Mouse (Mus musculus): ENCODE data around the gene Gtse1.
A peak's percentile ranks its signal among the peaks of the same experiment; 100 is the strongest.
"Not testable (repeated sequence)": the region's sequence is repeated elsewhere in the genome, so short reads cannot be mapped to it uniquely, and the experiment has no call there.

Gtse1 gene

DNA sequence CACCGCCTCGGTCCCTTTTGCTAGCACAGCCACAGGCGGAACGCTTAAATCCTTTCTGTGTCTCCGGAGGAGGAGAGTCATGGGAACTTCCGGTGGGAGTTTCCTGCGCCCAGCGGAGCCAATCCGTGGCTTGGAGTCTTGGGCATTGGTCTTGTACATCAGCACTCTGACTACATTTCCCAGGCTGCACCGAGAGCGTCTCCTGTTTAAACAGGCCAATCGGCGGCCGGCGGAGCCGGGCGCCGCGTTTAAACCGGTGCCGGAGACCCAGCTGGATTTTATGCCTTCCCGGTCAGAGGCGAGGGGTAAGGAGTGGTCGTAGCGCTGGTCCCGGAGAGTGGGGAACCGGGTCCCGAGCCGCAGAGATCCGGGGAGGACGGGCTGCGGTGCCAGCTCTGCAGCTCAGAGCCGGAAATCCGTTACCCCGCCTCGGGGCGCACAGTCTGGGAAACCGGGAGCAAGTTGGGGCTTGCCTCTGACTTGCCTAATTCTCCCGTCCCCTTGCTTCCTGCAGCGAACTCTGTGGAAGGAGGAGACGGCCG, at the start of gene Gtse1:
Gtse1 (plus strand) TSS at position 256 of the 542 bp plus-strand sequence.
- peak; percentile 86 for DNase-seq

DNA sequence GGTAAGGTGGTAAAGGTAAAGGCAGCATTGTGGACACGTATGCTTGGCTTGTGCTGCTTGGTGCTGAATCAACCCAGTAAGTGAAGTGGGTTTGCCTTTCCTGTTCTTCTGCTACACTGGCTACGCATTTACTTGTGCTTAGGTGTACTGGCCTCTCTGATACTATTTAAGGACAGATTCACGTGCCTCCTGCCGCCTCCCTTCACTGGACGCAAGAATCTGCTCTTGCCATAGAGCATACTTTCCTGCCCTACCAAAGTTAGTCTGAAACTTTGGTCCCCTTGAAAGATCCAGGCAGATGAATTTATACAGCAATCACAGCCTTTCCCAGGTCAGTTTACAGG, 49.1 kb upstream of the Gtse1 start:
- no peak for DNase-seq

DNA sequence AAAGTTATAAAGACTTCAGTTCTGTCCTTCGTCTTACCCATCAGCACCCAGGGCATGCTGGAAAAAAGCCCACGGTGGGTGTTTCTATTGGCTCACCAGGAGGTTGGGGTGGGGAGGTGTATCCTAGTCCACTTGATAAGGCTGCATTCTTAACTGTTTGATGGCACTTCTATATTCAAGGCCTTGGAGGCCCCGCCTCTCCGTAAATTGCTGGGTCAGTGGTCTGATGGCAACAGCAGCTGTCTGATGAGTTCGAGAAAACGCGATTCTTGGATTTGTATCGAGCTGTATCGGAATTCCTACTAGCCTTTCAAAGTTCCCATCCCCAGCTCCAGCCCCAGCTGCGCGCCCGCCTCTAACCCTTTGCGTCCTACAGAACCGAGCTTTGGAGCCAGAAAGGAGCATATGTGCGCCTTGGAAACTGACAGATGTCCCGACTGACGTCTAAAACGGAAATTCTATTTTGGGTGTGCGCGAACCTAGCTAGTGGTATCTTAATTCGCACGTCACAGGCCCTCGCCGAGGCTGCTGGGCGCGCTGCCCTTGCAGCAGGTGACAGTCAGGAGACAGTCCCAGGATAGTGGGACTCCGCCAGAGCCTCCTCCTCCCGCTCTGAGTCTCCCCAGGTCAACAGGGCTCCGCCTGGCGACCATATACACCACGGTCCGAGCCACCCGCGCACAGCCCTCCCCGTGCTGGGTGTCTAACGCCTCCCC, 48.6 kb upstream of the Gtse1 start:
- peak; percentile 61 for DNase-seq

DNA sequence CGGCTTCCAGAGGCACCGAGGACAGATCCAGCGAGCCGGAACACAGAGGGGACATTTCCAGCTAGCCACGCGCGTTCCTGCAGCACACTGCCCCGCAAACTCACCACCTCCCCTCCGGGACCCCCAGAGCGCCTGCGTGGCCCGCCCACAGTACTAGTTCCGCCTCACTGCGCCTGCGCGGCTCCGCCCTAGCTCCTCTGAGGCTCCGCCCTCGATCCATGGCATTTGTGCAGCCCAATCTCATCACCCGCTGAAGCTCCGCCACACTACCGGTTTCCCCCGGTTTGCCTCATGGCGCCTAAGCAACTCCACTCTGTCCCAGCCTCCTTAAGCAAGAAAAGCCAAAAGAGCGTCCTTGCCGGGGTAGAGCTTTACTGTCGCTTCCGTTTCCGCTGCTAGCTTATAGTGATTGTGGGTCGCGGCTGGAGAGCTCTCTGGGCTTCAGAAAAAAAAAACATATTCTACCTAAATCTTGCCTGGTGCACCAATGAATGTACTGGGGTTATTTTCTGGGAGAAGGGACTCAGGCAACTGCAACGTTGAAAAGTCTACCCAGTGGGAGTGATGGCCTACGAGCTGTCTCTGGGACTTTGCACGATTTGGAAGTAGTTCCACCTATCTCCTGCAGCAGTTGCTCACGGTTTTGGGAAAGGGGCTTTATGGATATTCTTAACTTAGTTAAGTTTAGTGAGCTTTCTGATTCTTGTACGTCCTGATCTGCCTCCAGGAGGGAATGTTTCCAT, 47.8 kb upstream of the Gtse1 start, which contains the start of gene Cdpf1:
Cdpf1 (minus strand) TSS at position 163 of the 743 bp plus-strand sequence.
- peak; percentile 100 for DNase-seq

DNA sequence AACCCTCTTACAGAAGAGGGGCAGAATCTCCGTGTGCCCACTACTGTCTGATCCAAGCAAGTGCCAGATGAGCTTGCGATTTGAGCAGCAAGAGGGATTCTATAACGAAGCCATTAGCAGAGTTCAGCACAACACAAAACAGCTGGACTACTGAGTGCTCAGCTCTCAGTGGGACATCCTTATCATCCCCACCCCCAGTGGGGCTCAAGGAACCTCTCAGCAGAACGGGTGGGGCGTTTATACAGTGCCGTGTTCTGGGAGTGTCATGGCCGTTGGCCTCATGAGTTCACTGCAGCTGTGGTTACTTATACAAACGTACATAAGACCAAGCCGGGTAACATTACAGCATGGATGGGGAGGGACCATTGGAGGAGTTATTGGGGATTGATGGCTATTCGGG, 46.1 kb upstream of the Gtse1 start:
- DNase-seq = no peak

DNA sequence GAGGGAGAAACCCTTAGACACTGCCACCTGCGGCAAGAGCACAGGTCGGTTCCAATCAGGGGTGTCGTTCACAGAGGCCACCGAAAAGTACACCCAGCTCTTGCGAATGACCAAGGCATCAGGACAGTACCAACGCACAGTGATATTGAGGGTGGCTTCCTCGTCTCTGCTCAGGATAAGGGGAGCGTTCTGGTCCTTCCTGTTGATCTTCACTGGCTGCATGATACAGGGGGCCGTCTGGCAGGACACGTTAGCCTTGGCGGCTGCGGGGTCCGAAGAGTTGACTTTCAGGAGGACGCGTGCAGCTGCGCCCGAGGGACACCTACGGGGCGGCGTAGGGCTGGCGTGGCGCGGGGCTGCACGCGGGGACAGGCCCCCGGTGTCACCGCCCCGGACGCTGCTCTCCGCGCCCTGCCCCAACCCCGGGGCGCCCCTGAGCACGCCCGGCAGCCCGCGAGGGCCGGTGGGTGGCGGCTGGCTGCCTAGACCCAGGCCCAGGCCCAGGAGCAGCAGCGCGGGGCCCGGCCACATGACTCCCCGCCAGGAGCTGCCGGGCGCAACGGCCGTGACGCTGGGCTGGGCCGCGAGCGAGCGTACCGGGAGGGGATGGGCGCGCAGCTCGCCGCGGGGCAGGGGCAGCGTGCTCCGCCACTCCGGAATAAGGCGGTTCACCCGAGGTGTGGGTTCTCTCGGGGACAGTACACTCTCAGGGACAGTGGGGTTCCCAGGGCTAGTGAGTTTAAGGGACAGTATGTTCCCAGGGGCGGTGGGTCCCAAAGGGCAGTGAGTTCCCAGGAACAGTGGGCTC, 38.1 kb upstream of the Gtse1 start, which contains the start of gene Pkdrej:
Pkdrej (minus strand) TSS at position 532 of the 808 bp plus-strand sequence.
- DNase-seq = peak; percentile 53

DNA sequence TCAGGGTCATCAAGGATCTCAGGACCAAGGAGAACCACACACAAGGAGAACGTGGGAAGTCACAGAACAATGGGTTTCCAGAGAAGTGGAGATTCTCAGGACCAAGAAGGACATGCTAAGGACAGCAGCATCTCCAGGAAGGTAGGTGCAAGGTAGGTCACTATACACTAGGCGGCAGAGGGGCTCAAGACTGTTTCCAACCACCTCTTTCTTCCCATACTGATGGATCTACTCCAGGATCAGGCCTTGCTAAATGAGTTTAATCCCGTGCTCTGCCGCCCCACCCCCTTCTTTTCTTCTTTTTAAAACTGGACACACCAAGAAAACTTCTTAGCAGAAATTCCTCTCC, 37.6 kb upstream of the Gtse1 start:
- DNase-seq = no peak

DNA sequence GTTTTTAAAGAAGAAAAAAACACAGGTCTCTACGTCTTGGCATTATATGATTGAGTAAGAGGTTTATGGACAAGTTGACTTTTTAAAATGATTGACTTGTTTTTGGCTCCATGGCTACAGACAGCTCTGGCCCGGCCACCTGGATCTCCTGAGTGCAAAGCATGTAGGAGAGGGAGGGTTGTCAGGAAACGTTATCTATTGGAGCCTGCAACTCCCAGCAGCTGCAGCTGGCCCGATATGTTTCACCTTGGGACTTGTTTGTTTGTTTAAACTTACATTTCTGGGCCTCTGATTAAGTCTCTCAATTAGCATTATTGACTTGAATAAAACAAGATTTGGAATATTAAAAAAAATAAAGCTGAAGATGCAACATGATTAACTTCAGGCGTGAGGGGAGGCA, 32.9 kb upstream of the Gtse1 start:
- DNase-seq = no peak

DNA sequence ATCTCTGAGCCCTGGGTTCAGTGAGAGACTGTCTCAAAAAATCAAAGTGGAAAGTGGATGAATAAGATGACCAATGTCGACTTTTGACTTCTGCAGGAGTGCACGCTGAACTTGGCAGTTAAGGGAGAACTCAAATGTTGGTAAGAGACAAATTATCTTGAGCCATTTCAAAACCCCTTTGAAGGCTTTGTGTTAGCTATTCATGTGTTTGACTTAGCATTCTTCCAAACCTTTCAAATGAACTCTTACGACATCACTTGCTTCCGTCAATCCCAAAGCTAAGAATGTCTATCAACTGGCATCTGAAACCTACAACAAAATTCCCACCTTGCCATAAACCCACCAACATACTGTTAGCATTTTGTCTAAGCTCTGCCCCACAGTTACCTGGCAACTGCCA, 31.5 kb upstream of the Gtse1 start:
- DNase-seq = no peak

DNA sequence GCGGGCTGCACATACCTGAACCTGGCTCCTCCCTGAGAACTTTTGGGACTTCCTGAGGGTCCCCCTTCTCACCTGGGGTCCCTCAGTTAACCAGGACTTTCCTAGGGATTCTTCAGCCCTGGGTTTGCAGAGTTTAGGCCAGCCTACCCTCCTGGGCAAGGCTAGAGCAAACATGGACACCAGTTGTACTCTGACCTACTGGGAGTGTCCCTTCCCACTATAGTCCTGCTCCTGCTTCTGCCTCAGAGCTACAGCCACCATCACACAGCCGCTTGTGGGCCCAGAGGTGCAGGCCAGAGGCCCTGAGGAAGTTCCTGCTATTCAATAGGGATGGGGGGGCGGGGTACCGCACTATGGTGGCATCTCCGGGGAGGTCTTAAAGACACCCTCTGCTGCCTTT, 30.1 kb upstream of the Gtse1 start:
- no peak for DNase-seq

DNA sequence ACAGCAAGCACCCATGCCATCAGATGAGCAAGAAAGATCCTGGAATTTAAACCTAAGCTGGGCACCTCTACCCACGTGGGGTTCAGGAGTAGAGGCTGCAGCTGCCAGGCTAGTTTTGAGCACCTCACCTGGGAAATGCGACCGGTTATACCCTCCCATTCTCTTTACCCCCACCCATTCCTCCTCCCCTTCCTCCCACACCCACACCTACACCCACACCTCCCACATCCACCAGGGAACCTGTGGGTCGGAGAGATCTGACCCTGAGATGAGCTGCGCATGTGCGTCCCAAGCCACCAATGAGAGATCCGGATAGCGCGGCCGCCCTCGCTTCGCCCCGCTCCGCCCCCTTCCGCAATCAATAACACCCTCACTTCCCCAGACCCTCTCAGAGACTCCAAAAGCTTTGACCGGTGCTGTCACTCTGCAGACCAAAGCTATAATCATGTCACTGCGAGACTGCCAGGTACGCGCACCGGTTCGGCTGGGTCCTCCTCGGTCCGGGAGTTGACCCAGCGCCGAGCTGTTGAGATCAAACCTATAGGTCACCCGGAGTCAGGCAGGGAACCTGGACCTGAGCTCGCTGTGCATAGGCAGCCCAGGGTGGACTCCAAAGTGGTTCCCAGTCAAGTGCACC, 27.5 kb upstream of the Gtse1 start, which contains the start of gene Ttc38:
Ttc38 (plus strand) TSS at position 353 of the 637 bp plus-strand sequence.
- peak; percentile 72 for DNase-seq

DNA sequence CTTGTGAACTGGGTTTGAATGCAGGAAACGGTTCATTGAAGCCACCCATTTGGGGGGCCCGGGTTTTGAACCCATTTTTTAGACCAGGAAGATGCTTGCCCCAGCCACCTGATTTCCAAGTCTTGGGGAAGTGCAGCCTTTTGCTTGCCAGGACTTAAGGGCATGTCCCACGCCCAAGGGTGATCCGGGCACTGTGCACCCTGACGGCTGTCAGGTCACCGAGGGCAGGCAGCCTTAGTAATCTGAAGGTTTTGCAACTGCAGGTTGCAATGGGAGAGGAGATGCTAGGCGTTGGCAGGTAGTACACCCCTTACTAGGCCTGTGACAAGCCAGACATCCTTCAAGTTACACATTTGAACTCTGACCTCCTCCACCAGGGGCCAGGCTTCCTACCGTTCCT, 26.9 kb upstream of the Gtse1 start:
- no peak for DNase-seq

DNA sequence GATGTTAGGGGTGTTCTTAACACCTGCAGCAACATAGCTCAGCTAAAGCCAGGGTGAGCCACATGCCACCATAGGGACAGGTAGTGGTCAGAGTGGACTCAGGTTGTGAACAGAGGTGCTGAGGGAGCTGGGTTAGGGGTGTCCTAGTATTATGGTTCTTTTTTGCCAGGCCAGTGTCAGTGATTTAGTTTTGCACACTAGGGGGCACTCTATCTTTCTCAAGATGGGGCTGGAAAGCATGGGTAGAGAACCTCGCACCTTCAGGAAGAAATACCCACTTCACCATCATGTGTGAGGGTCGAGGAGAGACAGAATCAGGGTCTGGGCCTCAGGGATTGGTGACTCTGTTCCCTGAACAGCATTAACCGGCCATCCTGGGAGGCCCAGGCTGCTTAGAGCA, 24.2 kb upstream of the Gtse1 start:
- DNase-seq = no peak

DNA sequence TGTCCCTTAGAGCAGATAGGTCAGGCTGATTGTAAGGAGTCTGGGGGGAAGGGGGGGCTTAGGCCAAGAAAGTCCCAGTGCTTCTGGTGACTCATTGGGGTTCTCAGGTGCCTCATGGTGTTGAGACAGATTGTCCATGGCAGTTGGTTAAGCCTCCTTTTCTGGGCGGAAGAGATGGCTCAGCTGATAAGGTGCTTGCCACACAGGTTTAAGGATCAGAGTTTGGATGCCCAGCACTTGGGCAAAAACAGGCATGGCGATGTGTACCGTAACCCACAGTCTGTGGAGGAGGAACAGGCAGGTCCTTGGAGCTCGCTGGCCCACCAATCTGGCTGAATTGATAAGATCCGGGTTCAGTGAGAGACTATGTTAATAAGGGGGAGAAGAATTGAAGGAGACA, 22.7 kb upstream of the Gtse1 start:
- no peak for DNase-seq

DNA sequence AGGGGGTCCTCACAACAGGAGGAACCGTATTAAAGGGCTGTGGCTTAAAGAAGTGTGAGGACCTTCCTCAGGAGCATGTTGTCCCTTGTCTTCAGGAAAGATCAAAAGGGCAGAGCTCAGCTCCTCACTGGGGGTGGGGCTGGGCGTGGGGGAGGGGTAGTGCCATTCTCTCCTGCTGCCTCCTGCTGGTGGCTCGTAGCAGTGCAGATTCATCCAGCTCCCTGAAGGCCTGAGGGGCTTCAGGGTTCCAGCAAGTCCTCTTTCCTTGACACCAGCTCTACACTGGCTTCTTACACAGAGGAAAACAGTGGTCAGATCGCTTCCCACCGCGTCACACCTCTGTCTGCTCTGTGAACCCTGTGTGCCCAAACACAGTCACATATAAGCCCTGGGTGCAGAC, 18.6 kb upstream of the Gtse1 start:
- peak; percentile 50 for DNase-seq

DNA sequence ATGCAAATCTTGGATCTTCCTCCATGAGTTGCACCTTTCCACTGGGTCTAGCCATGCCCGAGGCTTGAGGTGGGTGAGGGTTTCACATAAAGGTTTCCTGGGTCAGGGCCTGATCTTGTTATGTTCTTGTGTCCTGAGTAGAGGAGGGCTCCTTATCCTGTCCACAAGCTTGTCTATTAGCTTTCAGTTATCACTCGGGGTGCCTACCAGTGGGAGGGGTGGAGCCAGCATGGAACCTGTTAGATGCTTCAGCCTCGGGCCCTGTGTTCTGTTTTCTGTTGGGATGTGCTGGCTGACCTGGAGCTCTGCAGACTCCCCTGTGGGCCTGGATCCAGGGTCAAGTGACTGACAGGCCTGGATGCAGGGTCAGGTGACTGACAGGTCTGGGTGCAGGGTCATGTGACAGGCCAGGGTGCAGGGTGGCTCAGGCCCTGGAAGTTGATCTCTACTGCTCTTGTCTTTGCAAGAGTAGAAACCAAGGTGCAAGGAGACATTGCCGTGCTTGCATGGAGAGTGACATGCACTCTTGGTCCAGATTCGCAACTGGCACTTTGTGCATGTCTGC, 17.7 kb upstream of the Gtse1 start:
- no peak for DNase-seq

DNA sequence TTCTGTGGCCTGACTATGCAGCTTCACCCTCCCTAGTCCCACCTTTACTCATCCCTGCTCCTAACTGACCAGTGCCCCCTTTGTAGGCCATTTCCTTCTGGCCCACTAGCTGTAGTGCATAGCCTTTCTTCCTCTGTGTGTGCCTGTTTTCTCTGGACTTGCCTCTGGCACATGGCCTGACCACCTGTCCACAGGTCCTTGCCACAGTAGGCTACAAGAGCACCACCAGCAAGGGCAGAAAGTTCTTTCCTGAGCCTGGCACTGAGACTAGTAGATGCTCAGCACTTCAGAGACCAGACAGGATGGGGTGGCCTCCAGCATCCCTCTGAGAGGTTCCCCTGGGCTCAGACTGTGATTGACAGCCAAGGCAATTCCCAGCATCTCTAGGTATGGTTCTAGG, 14.5 kb upstream of the Gtse1 start:
- no peak for DNase-seq

DNA sequence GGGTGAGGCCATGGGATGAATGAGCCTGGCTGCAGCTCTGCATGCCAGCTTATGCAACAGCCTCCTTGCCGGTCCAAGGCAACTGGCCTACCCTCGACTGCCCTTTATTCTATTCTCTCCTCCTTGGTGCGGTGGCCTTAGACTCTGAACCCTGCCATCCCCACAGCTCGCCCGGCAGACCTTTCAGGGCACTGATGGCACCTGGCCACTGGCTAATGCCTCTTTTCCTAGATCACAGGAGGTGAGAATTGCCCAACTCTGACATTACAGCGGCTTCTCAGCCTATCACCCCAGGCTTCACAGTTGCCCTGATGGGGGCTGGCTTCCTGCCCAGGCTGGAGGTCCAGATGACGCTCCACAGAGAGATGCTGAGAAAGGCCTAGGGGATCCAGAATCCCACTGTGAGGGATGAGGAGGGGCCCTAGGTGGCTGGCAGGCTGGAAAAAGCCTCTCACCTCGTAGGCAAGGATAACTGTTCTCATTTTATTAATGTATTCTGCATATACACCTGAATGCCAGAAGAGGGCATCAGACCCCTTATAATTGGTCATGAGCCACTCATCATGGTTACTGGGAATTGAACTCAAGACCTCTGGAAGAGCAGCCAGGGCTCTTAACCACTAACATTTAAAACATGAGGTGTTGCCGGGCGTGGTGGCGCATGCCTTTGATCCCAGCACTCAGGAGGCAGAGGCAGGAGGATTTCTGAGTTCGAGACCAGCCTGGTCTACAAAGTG, 7.7 kb upstream of the Gtse1 start:
- DNase-seq = no peak

DNA sequence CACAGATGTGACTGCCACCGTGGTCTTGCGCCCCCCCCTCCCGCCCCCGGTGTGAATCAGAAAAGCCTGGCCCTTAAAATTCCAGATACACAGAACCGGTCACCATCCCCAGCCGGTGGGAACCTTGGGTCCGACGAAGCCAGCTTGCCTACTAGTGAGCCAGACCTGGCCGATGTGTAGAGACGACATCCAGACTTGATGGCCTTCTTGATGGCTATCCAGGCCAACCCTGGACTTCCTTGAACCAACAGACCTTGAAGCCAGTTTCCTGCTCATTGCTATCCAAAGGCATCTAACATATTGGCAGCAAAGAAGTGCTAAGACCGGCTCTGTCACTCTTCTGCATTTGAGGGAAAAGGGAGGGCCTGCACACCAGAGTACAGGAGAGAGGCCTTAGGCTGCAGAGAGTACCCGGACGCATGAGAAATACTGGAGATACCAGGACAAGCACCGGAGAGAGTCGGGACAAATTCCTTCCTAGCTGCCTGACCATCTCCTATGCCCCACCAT, 510 bp upstream of the Gtse1 start:
- DNase-seq = no peak

DNA sequence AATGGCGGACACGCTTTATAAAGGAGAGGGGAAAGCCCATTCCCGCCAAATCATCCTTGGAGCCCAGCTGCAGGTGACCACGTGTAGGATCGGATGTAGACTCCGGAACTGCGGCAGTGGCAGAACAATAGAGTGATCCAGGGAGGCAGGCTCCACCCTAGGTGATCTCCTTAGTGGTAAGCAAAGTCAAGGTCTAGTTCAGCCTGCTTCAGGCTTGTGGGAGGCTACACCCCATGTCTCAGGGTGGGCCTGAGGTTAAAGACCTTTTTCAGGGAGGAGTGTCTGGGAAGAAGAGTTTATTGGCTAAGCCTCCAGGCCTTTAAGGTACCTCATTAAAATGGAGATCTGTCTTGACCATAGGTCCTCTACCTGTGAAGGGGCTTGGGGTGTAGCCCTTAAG, 6.4 kb downstream of the Gtse1 start:
- not testable (repeated sequence) for DNase-seq

DNA sequence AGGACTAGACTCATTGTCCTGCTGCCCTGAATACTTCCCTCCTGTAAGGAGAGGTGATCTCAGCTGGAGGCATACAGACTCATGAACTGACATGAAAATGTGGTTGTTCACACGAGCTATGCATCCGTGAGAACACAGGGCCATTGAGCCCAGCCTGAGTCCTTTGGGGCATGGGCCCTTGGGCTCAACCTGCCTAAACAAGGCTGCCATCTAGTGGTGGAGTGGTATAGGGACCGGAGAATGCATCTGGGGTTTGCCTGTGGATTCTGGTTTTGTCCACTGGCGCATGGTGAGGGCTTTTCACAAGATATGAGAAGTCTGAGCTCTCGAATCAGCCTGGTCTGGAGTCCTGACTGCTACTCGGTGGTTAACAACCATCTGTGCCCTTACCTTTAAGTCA, 8.2 kb downstream of the Gtse1 start:
- peak; percentile 51 for DNase-seq

DNA sequence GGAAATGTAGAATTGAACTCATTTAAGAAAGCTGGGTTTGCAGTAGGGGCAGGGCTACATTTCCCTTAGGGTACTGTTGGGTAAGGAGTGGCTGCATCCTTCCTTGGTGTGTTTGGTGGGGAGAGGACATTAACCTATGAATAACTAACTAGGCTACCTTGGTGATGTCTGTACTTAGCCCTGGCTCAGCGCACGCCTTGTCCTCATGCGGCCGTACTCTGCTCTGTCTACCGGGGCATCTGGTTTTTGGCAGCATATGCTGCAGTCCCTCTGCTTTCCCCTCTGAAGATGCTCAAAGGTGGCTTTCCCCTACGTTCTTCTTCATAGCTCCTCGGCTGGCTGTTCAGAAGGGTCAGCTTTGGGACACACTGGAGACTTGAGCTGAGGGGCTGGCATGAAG, 17.8 kb downstream of the Gtse1 start:
- no peak for DNase-seq
